Mouse (Mus musculus) intestine, postnatal 0 days (tissue): ENCODE results near the gene Gnb3. TPM values are rescaled to one million over a fixed set of nuclear protein-coding genes. Genes with fewer than 3 reads are reported as not detected.
A peak's percentile ranks its signal among the peaks of the same experiment; 100 is the strongest.

ENCODE experiments used
- ATAC-seq: fragments of 200-750 bp; cut with Nextera tagmentation; 2 replicates; pipeline ENCODE4 v1.8.0; 2017; ENCODE audit warnings: mild to moderate bottlenecking, moderate TSS enrichment, moderate library complexity
- H3K27ac ChIP-seq: fragments of 300-500 bp; sonication (generic); 2 replicates; pipeline ENCODE4 v1.5.1; 2014; ENCODE audit warnings: mild to moderate bottlenecking, low read depth, low read length, moderate library complexity
- H3K27me3 ChIP-seq: fragments of 300-500 bp; sonication (generic); replicated peaks from 2 replicates; pipeline ENCODE4 v1.6.1; 2014; ENCODE audit warnings: low read length, mixed read lengths; ENCODE audit not compliant: control insufficient read depth, insufficient read depth
- H3K36me3 ChIP-seq: fragments of 300-500 bp; sonication (generic); 2 replicates; pipeline ENCODE4 v1.6.1; 2014; ENCODE audit warnings: mild to moderate bottlenecking, moderate library complexity; ENCODE audit not compliant: control insufficient read depth, insufficient read depth
- H3K4me1 ChIP-seq: fragments of 300-500 bp; sonication (generic); replicated peaks from 2 replicates; pipeline ENCODE4 v1.6.1; 2014; ENCODE audit warnings: antibody characterized with exemption, low read length, mixed read lengths; ENCODE audit not compliant: control insufficient read depth, insufficient read depth
- H3K4me2 ChIP-seq: fragments of 300-500 bp; sonication (generic); replicated peaks from 2 replicates; pipeline ENCODE4 v1.6.1; 2014; ENCODE audit warnings: low read depth, mild to moderate bottlenecking, moderate library complexity
- H3K4me3 ChIP-seq: fragments of 300-500 bp; sonication (generic); 2 replicates; pipeline ENCODE4 v1.5.1; 2014; ENCODE audit warnings: low read depth, low read length
- H3K9ac ChIP-seq: fragments of 300-500 bp; sonication (generic); 2 replicates; pipeline ENCODE4 v1.6.1; 2014; ENCODE audit warnings: mild to moderate bottlenecking, low read depth, low read length
- H3K9me3 ChIP-seq: fragments of 300-500 bp; sonication (generic); 2 replicates; pipeline ENCODE4 v1.6.1; 2016; ENCODE audit warnings: mixed run types; ENCODE audit not compliant: control insufficient read depth
- CTCF ChIP-seq: sonication (generic); IDR thresholded peaks from 2 replicates; pipeline ENCODE4 v1.5.1; 2016; ENCODE audit warnings: low read depth, mild to moderate bottlenecking, control low read depth, antibody characterized with exemption, moderate library complexity
- WGBS: fragments of 180-500 bp; shearing (Covaris S2); extraction: QIAGEN DNeasy Blood & Tissue Kit; methylation state at CpG from one replicate; pipeline ENCODE4 v1.1.7; 2014; 5-methylcytosine and 5-hydroxymethylcytosine counted together
- polyA plus RNA-seq: library from polyadenylated mRNA; unstranded; fragments of >200 nt; fragmentation: Nextera tagmentation; extraction: Ambion mirVana; gene quantifications from 2 replicates; pipeline ENCODE4 v1.2.1, GENCODE M21; 2015

The Gnb3 gene
- polyA plus RNA-seq, 1 experiment from 2014 or later: 0.42 TPM

GRCm38 (mm10) chr6:124850535-124850934 lies 10.5 kb upstream of the Gnb3 start:
- no peaks in the 10 kb centered on the region for H3K4me1 ChIP-seq
- H3K27me3 ChIP-seq: peaks cover 3% of the 10 kb centered on the region; the same call in 1 of the 2 replicates
- no peaks in the 10 kb centered on the region; the same call in 1 of the 2 replicates for H3K36me3 ChIP-seq
- H3K9me3 ChIP-seq: no peaks in the 10 kb centered on the region
- no peak overlapping the region for H3K9ac ChIP-seq
- H3K4me2 ChIP-seq: no peak overlapping the region
- no peak overlapping the region for H3K4me3 ChIP-seq
- 60% methylated on average over 8 of the region's 8 CpGs for WGBS
- no peak for TF ChIP-seq CTCF
- ATAC-seq: no peak
- no peak overlapping the region for H3K27ac ChIP-seq

GRCm38 (mm10) chr6:124847305-124847704 lies 7.2 kb upstream of the Gnb3 start:
- 11% methylated on average over 9 of the region's 9 CpGs for WGBS
- no peaks in the 10 kb centered on the region for H3K9me3 ChIP-seq
- no peaks in the 10 kb centered on the region for H3K27me3 ChIP-seq
- H3K9ac ChIP-seq: no peak overlapping the region
- no peak overlapping the region for H3K4me2 ChIP-seq
- no peak overlapping the region for H3K4me3 ChIP-seq
- no peaks in the 10 kb centered on the region for H3K4me1 ChIP-seq
- H3K36me3 ChIP-seq: no peaks in the 10 kb centered on the region; the same call in 1 of the 2 replicates
- ATAC-seq: peak; percentile 61; the same call in 1 of the 2 replicates
- TF ChIP-seq CTCF: peak; percentile 98
- H3K27ac ChIP-seq: no peak overlapping the region

- WGBS: 30% methylated on average over 8 of the region's 8 CpGs
- 0 out of 2 replicates have a peak overlapping the region, but pooled peaks have one; percentile 7 for H3K9ac ChIP-seq
Observed at GRCm38 (mm10) chr6:124839805-124840204, 270 bp downstream of the Gnb3 start.

GRCm38 (mm10) chr6:124836411-124836810 lies 3.7 kb downstream of the Gnb3 start:
- H3K27ac ChIP-seq: no peak overlapping the region
- no peak for TF ChIP-seq CTCF
- no peak overlapping the region for H3K4me3 ChIP-seq
- H3K9ac ChIP-seq: no peak overlapping the region
- H3K27me3 ChIP-seq: no peaks in the 10 kb centered on the region
- no peak for ATAC-seq
- H3K4me1 ChIP-seq: no peaks in the 10 kb centered on the region
- 70% methylated on average over 7 of the region's 7 CpGs for WGBS
- H3K9me3 ChIP-seq: no peaks in the 10 kb centered on the region
- no peak overlapping the region for H3K4me2 ChIP-seq
- H3K36me3 ChIP-seq: peaks cover 32% of the 10 kb centered on the region

More at GRCm38 (mm10) chr6:124839805-124840204, 270 bp downstream of the Gnb3 start:
- Histone ChIP-seq H3K4me3 (no peak overlapping the region), H3K27me3 (no peaks in the 10 kb centered on the region), H3K4me1 (no peaks in the 10 kb centered on the region), H3K27ac (no peak overlapping the region), H3K36me3 (peaks cover 5% of the 10 kb centered on the region), H3K9me3 (no peaks in the 10 kb centered on the region), H3K4me2 (no peak overlapping the region)
- ATAC-seq: no peak
- no peak for TF ChIP-seq CTCF

GRCm38 (mm10) chr6:124835531-124835930 lies 4.5 kb downstream of the Gnb3 start:
- Histone ChIP-seq H3K36me3 (peaks cover 30% of the 10 kb centered on the region), H3K4me2 (no peak overlapping the region), H3K27ac (no peak overlapping the region), H3K4me3 (no peak overlapping the region), H3K4me1 (no peaks in the 10 kb centered on the region), H3K27me3 (no peaks in the 10 kb centered on the region), H3K9ac (no peak overlapping the region), H3K9me3 (no peaks in the 10 kb centered on the region)
- no peak for TF ChIP-seq CTCF
- ATAC-seq: no peak
- WGBS: 81% methylated on average over 10 of the region's 10 CpGs

- H3K9ac ChIP-seq: no peak overlapping the region
- no peak overlapping the region for H3K27ac ChIP-seq
- H3K27me3 ChIP-seq: no peaks in the 10 kb centered on the region
- H3K4me1 ChIP-seq: no peaks in the 10 kb centered on the region
- 68% methylated on average over 6 of the region's 6 CpGs for WGBS
- H3K36me3 ChIP-seq: peaks cover 30% of the 10 kb centered on the region
- no peak for TF ChIP-seq CTCF
- ATAC-seq: no peak
- no peak overlapping the region for H3K4me3 ChIP-seq
- H3K4me2 ChIP-seq: no peak overlapping the region
- no peaks in the 10 kb centered on the region for H3K9me3 ChIP-seq
Observed at GRCm38 (mm10) chr6:124834512-124835081, 5.5 kb downstream of the Gnb3 start.
